ENCODE assay signal across 25 mouse cellular contexts in genomic region chr6:116410436-116410835, GRCm38 (mm10). TPM values are rescaled to one million over a fixed set of nuclear protein-coding genes. Genes with fewer than 3 reads are reported as not detected.
"Had no signal": no experiment of that assay in that cellular context is flagged by ENCODE, and none has a peak within 500 bp of the region (broad histone marks: within the 10 kb centered on the region; RNA-seq: fewer than 3 reads in every experiment).

No protein-coding gene starts in this region.

- H3K36me3 ChIP-seq: heart, embryonic 15.5 days had no signal

- H3K9me3 ChIP-seq: heart, embryonic 13.5 days; heart, embryonic 15.5 days; hindbrain, embryonic 13.5 days; hindbrain, embryonic 15.5 days; intestine, embryonic 15.5 days; kidney, embryonic 15.5 days; limb, embryonic 12.5 days; liver, embryonic 13.5 days; liver, embryonic 15.5 days had no signal

- H3K4me2 ChIP-seq: heart, embryonic 11.5 days; heart, embryonic 13.5 days; heart, embryonic 15.5 days; hindbrain, embryonic 13.5 days; hindbrain, embryonic 15.5 days; intestine, embryonic 15.5 days; kidney, embryonic 15.5 days; limb, embryonic 12.5 days; liver, embryonic 11.5 days; liver, embryonic 13.5 days; liver, embryonic 15.5 days had no signal

- H3K27ac ChIP-seq: heart, embryonic 13.5 days; heart, embryonic 15.5 days; hindbrain, embryonic 13.5 days; hindbrain, embryonic 15.5 days; intestine, embryonic 15.5 days; kidney, embryonic 15.5 days; kidney, postnatal 0 days; limb, embryonic 12.5 days; liver, embryonic 13.5 days; liver, embryonic 15.5 days had no signal

- ATAC-seq: inflammation-experienced regulatory T-cells, adult 6 months; intestine, embryonic 15.5 days; intestine, postnatal 0 days had no signal

- H3K27me3 ChIP-seq: heart, embryonic 13.5 days; heart, embryonic 15.5 days; hindbrain, embryonic 13.5 days; hindbrain, embryonic 15.5 days; intestine, embryonic 15.5 days; kidney, embryonic 15.5 days; limb, embryonic 12.5 days; liver, embryonic 13.5 days; liver, embryonic 15.5 days had no signal

- H3K9ac ChIP-seq: heart, embryonic 13.5 days; heart, embryonic 15.5 days; hindbrain, embryonic 13.5 days; hindbrain, embryonic 15.5 days; intestine, embryonic 15.5 days; kidney, embryonic 15.5 days; limb, embryonic 12.5 days; liver, embryonic 13.5 days; liver, embryonic 15.5 days had no signal

- DNase-seq: gastrocnemius, postnatal 14 days; gastrocnemius, postnatal 36 days; heart, adult 18-20 months; kidney, adult 2 months; kidney, adult 9 months; kidney, postnatal 14 days; kidney, postnatal 36 days; layer of hippocampus, adult 9-11 months; layer of hippocampus, postnatal 36 days; left cerebral cortex, postnatal 4 days; liver; liver, embryonic 13.5 days had no signal

- H3K4me1 ChIP-seq: intestine, embryonic 15.5 days; kidney, embryonic 15.5 days; limb, embryonic 12.5 days had no signal

- H3K4me3 ChIP-seq: heart, embryonic 13.5 days; heart, embryonic 15.5 days; hindbrain, embryonic 13.5 days; hindbrain, embryonic 15.5 days; intestine, embryonic 15.5 days; kidney, embryonic 15.5 days; limb, embryonic 12.5 days; liver, embryonic 13.5 days; liver, embryonic 15.5 days had no signal

RNA-seq across cellular contexts. Expression of gene Alox5, which starts 50.5 kb away (rescaled TPM):
- polyA plus RNA-seq: inflammation-experienced regulatory T-cells, adult 6 months had no signal
